Mouse (Mus musculus): ENCODE measurements around the gene Efcab10.

Efcab10 gene

GRCm38 (mm10) chr12:33394804-33395623, at the start of gene Efcab10:
Gene Efcab10 (plus strand): TSS chr12:33394854.
- no peak for DNase-seq

DNA sequence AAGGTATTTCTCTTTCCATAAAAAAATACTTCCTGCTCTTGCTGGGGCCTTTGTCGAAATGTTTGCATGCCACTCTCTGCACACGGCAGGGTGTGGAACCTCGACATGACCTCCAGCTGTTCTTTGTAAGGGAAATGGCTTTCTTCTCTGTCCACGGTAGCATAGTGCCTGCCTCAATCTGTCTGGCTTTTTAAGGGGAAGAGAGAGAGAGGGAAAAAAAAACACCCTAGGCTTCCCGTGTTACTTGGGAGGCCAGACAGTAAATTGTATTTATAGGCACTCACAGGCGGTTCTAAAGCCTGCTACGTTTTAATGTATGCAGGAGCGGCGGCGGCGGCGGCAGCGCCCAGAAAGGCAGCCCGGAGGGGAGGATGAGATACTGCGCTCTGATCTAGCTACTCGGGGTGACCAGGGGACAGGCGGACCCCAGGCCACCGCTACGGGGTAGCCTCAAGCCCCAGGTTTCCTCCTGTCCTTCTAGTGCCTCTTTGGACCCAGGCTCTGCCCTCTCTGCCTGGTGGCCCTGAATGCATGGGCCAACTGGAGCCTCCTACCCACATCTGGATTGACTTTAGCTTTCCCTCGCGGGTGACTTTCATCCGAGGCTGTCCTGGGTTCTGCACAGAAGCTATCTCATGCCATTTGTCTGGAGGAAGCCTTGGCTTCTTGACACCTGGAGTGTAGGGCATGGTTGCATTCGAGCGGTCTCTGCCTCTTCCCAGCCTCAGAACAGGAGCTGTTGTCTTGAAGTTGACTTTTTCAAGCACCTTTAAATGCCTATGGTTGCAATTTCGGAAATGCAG, 49.5 kb upstream of the Efcab10 start:
- DNase-seq, result no peak

GRCm38 (mm10) chr12:33345773-33346435, 48.8 kb upstream of the Efcab10 start:
- DNase-seq, result no peak

DNA sequence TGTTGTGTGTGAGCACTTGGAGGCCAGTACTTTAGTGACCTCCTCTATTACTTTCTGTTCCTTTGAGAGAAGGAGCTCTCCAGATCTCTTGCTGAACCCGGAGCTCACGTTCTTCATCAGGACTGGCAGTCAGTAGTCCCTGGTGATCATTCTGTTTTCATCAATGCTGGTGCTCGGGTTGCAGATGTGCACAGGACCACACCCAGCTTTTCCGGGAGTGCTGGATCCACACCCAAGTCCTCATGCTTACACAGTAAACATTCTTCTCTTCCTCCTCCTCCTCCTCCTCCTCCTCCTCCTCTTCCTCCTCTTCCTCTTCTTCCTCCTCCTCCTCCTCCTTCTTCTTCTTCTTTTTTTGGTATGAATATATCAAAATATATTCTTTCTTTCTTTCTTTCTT, 42.0 kb upstream of the Efcab10 start:
- no peak for DNase-seq

GRCm38 (mm10) chr12:33358345-33358744, 36.3 kb upstream of the Efcab10 start:
- DNase-seq, result no peak

DNA sequence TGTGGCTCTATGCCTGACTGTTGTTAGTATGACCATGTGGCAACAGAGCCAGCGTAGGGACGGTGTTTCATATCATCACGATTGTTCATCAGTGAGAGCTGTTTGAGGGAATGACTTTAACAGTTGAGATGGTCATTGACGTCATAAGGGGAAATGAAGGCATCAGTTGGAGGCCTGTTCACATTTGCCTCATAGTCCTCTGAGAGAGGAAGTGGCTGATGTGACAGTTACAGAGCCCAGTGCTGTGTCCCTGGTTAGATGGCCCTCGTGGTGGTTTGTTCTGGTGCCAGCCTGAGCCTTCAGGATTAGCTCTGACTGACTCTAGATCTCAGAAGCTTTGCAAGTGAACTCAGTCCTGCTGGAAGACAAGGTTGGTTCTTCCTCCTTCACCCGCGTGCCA, 35.4 kb upstream of the Efcab10 start:
- DNase-seq, result no peak

- no peak for DNase-seq
Measured at GRCm38 (mm10) chr12:33359878-33360482, 34.7 kb upstream of the Efcab10 start.

GRCm38 (mm10) chr12:33360729-33361128, 33.9 kb upstream of the Efcab10 start:
- peak; percentile 85 for DNase-seq

GRCm38 (mm10) chr12:33364511-33364910, 30.1 kb upstream of the Efcab10 start:
- DNase-seq, result no peak

DNA sequence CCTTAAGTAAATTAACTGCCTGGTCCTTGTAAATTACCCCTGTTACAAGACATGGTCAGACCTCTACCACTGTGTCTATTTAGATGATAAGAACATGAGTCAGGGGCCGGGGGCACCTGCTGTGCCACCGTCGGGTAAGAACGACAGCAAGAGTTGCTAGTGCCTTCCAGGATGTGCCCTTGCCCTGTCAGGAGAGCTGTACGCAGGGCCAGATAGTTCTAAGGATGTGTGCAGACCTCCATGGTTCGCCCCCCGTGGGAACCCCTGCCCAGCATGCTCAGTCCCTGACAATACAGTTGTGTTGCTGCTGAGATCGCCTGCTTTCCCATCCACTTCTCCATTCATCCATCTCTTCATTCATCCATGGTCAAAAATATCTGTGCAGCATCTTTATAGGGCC, 29.5 kb upstream of the Efcab10 start:
- DNase-seq, result no peak

GRCm38 (mm10) chr12:33369555-33369954, 25.1 kb upstream of the Efcab10 start:
- DNase-seq, result no peak

- DNase-seq, result peak; percentile 48
Measured at GRCm38 (mm10) chr12:33379624-33380445, 14.8 kb upstream of the Efcab10 start.

- peak; percentile 47 for DNase-seq
Measured at GRCm38 (mm10) chr12:33388842-33389241, 5.8 kb upstream of the Efcab10 start.

DNA sequence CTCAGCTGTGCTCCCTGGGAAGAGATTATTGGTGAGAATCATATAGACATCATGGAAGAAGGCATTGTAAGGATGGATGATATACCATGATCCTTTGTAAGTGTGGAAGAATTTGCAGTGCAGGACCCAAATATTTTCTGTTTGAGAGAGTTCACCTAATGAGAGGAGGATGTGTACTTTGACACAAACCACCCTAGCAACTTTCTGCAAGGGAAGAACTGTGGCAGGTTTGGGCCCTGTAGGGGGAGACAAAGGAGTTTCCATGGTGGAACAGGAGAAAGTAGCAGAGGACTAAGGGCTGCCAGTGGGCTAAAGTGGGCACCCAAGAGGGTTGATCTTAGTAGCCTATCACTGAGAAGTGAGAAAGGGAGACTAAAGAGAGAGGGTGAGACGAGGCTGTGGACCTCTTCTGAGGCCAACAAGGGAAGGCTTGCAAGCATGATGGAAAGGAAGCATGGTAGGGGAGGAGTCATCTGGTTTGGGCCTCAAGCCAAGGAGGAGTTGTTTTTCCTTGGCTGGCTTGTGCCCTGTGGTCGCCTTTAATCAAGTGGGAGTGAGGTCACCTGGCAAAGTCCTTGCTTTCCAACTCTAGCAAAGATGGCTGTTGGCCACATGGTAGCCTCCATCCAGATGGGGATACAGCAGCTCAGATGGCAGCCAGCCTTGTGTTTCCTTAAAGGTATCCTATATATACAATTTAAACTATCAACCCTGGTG, 3.7 kb upstream of the Efcab10 start:
- DNase-seq, result no peak

- DNase-seq, result no peak
Measured at GRCm38 (mm10) chr12:33403265-33403693, 8.6 kb downstream of the Efcab10 start.

DNA sequence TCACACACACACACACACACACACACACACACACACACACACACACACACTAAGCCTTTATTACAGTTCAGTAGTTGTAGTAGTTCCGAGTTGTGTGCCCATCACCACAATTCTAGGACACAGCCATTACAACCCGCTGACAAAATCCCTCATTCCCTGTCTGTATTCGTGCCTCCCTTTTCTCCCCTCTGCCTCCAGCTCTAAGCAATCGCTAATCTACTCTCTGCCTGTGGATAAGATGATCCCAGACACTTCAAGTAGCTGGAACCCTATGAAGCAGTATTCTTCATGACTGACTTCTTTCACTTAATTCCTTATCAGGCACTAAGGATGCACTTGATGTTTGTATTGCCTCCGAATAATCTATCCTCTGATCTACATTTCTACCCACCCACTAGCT, 10.3 kb downstream of the Efcab10 start:
- DNase-seq, result no peak

- DNase-seq, result no peak
Measured at GRCm38 (mm10) chr12:33405398-33406026, 10.9 kb downstream of the Efcab10 start.

DNA sequence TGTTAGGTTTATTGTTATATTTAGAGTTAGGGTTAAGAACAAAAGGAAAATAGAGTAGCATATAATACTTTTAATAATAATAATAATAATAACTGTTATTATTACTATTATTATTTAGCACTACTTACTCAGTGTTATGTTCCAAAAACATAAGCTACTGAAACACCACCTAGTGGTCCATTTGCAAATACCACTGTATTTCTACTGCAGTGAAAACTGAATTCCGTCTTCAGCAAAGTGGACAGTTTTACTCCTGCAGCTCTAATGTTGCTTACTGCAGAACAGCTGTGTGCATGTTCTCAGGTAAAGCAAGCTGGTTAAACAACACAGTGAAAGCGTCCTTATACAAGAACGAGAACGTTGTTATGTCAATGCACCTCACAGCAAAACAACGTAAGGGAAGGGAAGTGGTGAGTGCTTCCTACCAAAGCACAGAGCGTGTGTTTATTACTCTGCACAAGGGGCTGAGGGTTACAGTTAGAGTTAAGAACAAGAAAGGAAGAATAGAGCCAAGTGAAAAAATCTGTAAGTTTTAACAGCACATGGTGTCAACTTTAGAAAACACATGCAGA, 17.0 kb downstream of the Efcab10 start:
- DNase-seq, result no peak

DNA sequence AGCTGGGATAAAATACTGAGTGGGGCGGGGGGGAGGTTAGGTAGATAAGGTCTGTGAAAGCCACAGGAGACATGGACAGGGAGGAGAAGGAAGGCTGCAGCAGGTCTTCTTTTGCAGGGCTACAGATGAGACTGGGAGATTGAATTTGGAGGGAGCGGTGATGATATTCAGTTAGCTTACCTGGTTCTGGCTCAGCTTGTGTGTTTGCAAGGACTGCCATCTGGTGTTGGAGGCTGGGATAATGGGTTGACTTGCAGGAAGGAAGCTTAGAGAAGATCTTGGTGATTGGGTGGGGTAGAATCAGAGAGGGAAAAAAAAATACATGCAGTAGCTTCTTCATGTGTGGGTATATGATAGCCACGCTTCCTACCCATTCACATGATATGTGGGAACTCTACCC, 29.7 kb downstream of the Efcab10 start:
- no peak for DNase-seq

- DNase-seq, result no peak
Measured at GRCm38 (mm10) chr12:33427293-33427692, 32.6 kb downstream of the Efcab10 start.

GRCm38 (mm10) chr12:33427726-33428125, 33.1 kb downstream of the Efcab10 start:
- no peak for DNase-seq

All from cerebellum, adult 11-12 months (tissue).